Mouse (Mus musculus) liver, postnatal 0 days (tissue): ENCODE results near the gene Cuta.

Source experiments
- CTCF ChIP-seq: sonication (generic); IDR thresholded peaks from 2 replicates; pipeline ENCODE4 v1.5.1; 2016; ENCODE audit warnings: antibody characterized with exemption, low read depth
- EP300 ChIP-seq: IDR thresholded peaks from 2 replicates; pipeline ENCODE4 v1.6.1; 2016; ENCODE audit warnings: antibody characterized with exemption, low read depth, mild to moderate bottlenecking

DNA sequence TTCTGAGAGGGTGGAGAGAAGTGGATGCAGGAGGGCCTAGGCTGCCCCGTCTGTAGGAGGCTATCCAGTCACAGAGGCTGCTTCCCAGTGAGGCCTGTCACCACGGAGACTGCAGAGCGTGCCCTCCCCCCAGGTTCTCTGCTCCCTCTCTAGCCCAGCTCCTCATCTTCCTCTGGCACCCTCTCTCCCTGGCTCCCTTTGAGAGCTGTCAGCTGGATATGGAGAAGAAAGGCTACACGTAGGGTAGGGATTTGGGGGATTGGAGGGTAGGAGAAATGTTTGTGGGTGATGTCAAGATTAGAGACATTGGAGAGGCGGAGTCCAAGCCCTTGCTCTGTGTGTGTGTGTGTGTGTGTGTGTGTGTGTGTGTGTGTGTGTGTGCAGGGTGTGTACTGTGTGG lies 10.5 kb upstream of the Cuta start:
- TF ChIP-seq EP300: no peak
- TF ChIP-seq CTCF: no peak
